Mouse (Mus musculus): ENCODE data around the gene Coq10b. TPM values are rescaled to one million over a fixed set of nuclear protein-coding genes. Genes with fewer than 3 reads are reported as not detected.

The Coq10b gene
- polyA plus RNA-seq, 2 experiments = 12.2 to 19.1 TPM

GRCm38 (mm10) chr1:55092469-55092868, 39.9 kb downstream of the Coq10b start:
- Histone ChIP-seq H3K27ac (replicated peaks; ENCODE audit: low read depth, low read length) (no peak overlapping the region), H3K4me2 (replicated peaks; ENCODE audit: low read depth, low read length, severe bottlenecking) (no peak overlapping the region), H3K9ac (ENCODE audit: low read depth, low read length, severe bottlenecking) (no peak overlapping the region), H3K9me3 (ENCODE audit: control insufficient read depth, low read length) (no peaks in the 10 kb centered on the region), H3K4me3 (replicated peaks; ENCODE audit: low read length) (no peak overlapping the region), H3K36me3 (ENCODE audit: control insufficient read depth, insufficient read depth, low read length) (peaks cover 13% of the 10 kb centered on the region), H3K4me1 (ENCODE audit: control insufficient read depth, insufficient read depth, low read length) (peaks cover 6% of the 10 kb centered on the region; the same call in 1 of the 2 replicates), H3K27me3 (ENCODE audit: control insufficient read depth, insufficient read depth, low read length) (no peaks in the 10 kb centered on the region)
- TF ChIP-seq POLR2A (IDR thresholded peaks at IDR 0.05; ENCODE audit: borderline replicate concordance, extremely low read depth, insufficient read depth, insufficient read length) = no peak
- WGBS = 73% methylated on average over 1 of the region's 1 CpGs
- no peak for ATAC-seq (ENCODE audit: low FRiP score, low read depth)
- no peak for DNase-seq (ENCODE audit: low spot score)

- no peak overlapping the region for H3K4me3 ChIP-seq (replicated peaks; ENCODE audit: low read length)
- WGBS = 79% methylated on average over 9 of the region's 9 CpGs
- no peaks in the 10 kb centered on the region for H3K27me3 ChIP-seq (ENCODE audit: control insufficient read depth, insufficient read depth, low read length)
- H3K9me3 ChIP-seq (ENCODE audit: control insufficient read depth, low read length) = no peaks in the 10 kb centered on the region
- no peak for ATAC-seq (ENCODE audit: low FRiP score, low read depth)
- H3K27ac ChIP-seq (replicated peaks; ENCODE audit: low read depth, low read length) = no peak overlapping the region
- no peak for TF ChIP-seq POLR2A (IDR thresholded peaks at IDR 0.05; ENCODE audit: borderline replicate concordance, extremely low read depth, insufficient read depth, insufficient read length)
- no peak overlapping the region for H3K4me2 ChIP-seq (replicated peaks; ENCODE audit: low read depth, low read length, severe bottlenecking)
- no peak overlapping the region for H3K9ac ChIP-seq (ENCODE audit: low read depth, low read length, severe bottlenecking)
- H3K36me3 ChIP-seq (ENCODE audit: control insufficient read depth, insufficient read depth, low read length) = no peaks in the 10 kb centered on the region
- H3K4me1 ChIP-seq (ENCODE audit: control insufficient read depth, insufficient read depth, low read length) = no peaks in the 10 kb centered on the region
- DNase-seq (ENCODE audit: low spot score) = no peak
Measured at GRCm38 (mm10) chr1:55106919-55107585, 54.5 kb downstream of the Coq10b start.

- Histone ChIP-seq H3K27me3 (ENCODE audit: control insufficient read depth, insufficient read depth, low read length) (no peaks in the 10 kb centered on the region), H3K36me3 (ENCODE audit: control insufficient read depth, insufficient read depth, low read length) (no peaks in the 10 kb centered on the region), H3K4me2 (replicated peaks; ENCODE audit: low read depth, low read length, severe bottlenecking) (no peak overlapping the region), H3K4me3 (replicated peaks; ENCODE audit: low read length) (no peak overlapping the region), H3K9ac (ENCODE audit: low read depth, low read length, severe bottlenecking) (no peak overlapping the region), H3K27ac (replicated peaks; ENCODE audit: low read depth, low read length) (no peak overlapping the region), H3K9me3 (ENCODE audit: control insufficient read depth, low read length) (no peaks in the 10 kb centered on the region), H3K4me1 (ENCODE audit: control insufficient read depth, insufficient read depth, low read length) (no peaks in the 10 kb centered on the region)
- no peak for ATAC-seq (ENCODE audit: low FRiP score, low read depth)
- no peak for DNase-seq (ENCODE audit: low spot score)
- TF ChIP-seq POLR2A (IDR thresholded peaks at IDR 0.05; ENCODE audit: borderline replicate concordance, extremely low read depth, insufficient read depth, insufficient read length) = no peak
- WGBS = 93% methylated on average over 1 of the region's 1 CpGs
Measured at GRCm38 (mm10) chr1:55107644-55108043, 55.1 kb downstream of the Coq10b start.

GRCm38 (mm10) chr1:55108473-55108872, 55.9 kb downstream of the Coq10b start:
- DNase-seq (ENCODE audit: low spot score) (no peak), ATAC-seq (ENCODE audit: low FRiP score, low read depth) (no peak)
- Histone ChIP-seq H3K27me3 (ENCODE audit: control insufficient read depth, insufficient read depth, low read length) (no peaks in the 10 kb centered on the region), H3K4me3 (replicated peaks; ENCODE audit: low read length) (no peak overlapping the region), H3K36me3 (ENCODE audit: control insufficient read depth, insufficient read depth, low read length) (no peaks in the 10 kb centered on the region), H3K9me3 (ENCODE audit: control insufficient read depth, low read length) (no peaks in the 10 kb centered on the region), H3K27ac (replicated peaks; ENCODE audit: low read depth, low read length) (no peak overlapping the region), H3K4me2 (replicated peaks; ENCODE audit: low read depth, low read length, severe bottlenecking) (no peak overlapping the region), H3K9ac (ENCODE audit: low read depth, low read length, severe bottlenecking) (no peak overlapping the region), H3K4me1 (ENCODE audit: control insufficient read depth, insufficient read depth, low read length) (no peaks in the 10 kb centered on the region)
- no peak for TF ChIP-seq POLR2A (IDR thresholded peaks at IDR 0.05; ENCODE audit: borderline replicate concordance, extremely low read depth, insufficient read depth, insufficient read length)
- WGBS = 67% methylated on average over 2 of the region's 2 CpGs

GRCm38 (mm10) chr1:55109066-55109766, 56.6 kb downstream of the Coq10b start:
- Histone ChIP-seq H3K9ac (ENCODE audit: low read depth, low read length, severe bottlenecking) (no peak overlapping the region), H3K4me1 (ENCODE audit: control insufficient read depth, insufficient read depth, low read length) (no peaks in the 10 kb centered on the region), H3K27ac (replicated peaks; ENCODE audit: low read depth, low read length) (no peak overlapping the region), H3K9me3 (ENCODE audit: control insufficient read depth, low read length) (no peaks in the 10 kb centered on the region), H3K4me2 (replicated peaks; ENCODE audit: low read depth, low read length, severe bottlenecking) (no peak overlapping the region), H3K36me3 (ENCODE audit: control insufficient read depth, insufficient read depth, low read length) (no peaks in the 10 kb centered on the region), H3K4me3 (replicated peaks; ENCODE audit: low read length) (no peak overlapping the region), H3K27me3 (ENCODE audit: control insufficient read depth, insufficient read depth, low read length) (no peaks in the 10 kb centered on the region)
- no peak for DNase-seq (ENCODE audit: low spot score)
- 89% methylated on average over 4 of the region's 4 CpGs for WGBS
- ATAC-seq (ENCODE audit: low FRiP score, low read depth) = no peak
- TF ChIP-seq POLR2A (IDR thresholded peaks at IDR 0.05; ENCODE audit: borderline replicate concordance, extremely low read depth, insufficient read depth, insufficient read length) = no peak

Other genes starting within 250 kb of the Coq10b start
- 38.8 and 43.8 TPM in 2 replicates for gene Ankrd44, start 126.4 kb upstream of the Coq10b start, polyA plus RNA-seq (2012; rRNA removed)
- gene Ankrd44, start 126.4 kb upstream of the Coq10b start, polyA plus RNA-seq (2014; fragmentation: Nextera tagmentation; extraction: Ambion mirVana) = 23.5 and 27.7 TPM in 2 replicates
- gene Sf3b1, start 25.3 kb upstream of the Coq10b start, polyA plus RNA-seq (2012; rRNA removed) = 181 and 211 TPM in 2 replicates
- 313 and 324 TPM in 2 replicates for gene Sf3b1, start 25.3 kb upstream of the Coq10b start, polyA plus RNA-seq (2014; fragmentation: Nextera tagmentation; extraction: Ambion mirVana)
- gene Hspe1, start 35.4 kb downstream of the Coq10b start, polyA plus RNA-seq (2012; rRNA removed) = 170 and 288 TPM in 2 replicates
- gene Hspe1, start 35.4 kb downstream of the Coq10b start, polyA plus RNA-seq (2014; fragmentation: Nextera tagmentation; extraction: Ambion mirVana) = 345 and 381 TPM in 2 replicates
- 98.9 and 161 TPM in 2 replicates for gene Hspd1, start 35.5 kb downstream of the Coq10b start, polyA plus RNA-seq (2012; rRNA removed)
- gene Hspd1, start 35.5 kb downstream of the Coq10b start, polyA plus RNA-seq (2014; fragmentation: Nextera tagmentation; extraction: Ambion mirVana) = 231 and 252 TPM in 2 replicates
- 37.0 and 43.4 TPM in 2 replicates for gene Mob4, start 78.5 kb downstream of the Coq10b start, polyA plus RNA-seq (2012; rRNA removed)
- gene Mob4, start 78.5 kb downstream of the Coq10b start, polyA plus RNA-seq (2014; fragmentation: Nextera tagmentation; extraction: Ambion mirVana) = 120 and 129 TPM in 2 replicates
- gene Rftn2, start 174.0 kb downstream of the Coq10b start, polyA plus RNA-seq (2012; rRNA removed) = 22.9 and 24.3 TPM in 2 replicates
- gene Rftn2, start 174.0 kb downstream of the Coq10b start, polyA plus RNA-seq (2014; fragmentation: Nextera tagmentation; extraction: Ambion mirVana) = 27.0 and 29.6 TPM in 2 replicates
- gene Mars2, start 184.4 kb downstream of the Coq10b start, polyA plus RNA-seq (2012; rRNA removed) = 2.4 TPM in 2 replicates
- 2.3 and 2.9 TPM in 2 replicates for gene Mars2, start 184.4 kb downstream of the Coq10b start, polyA plus RNA-seq (2014; fragmentation: Nextera tagmentation; extraction: Ambion mirVana)

All from limb, embryonic 14.5 days (tissue).